Mouse (Mus musculus): ENCODE measurements around the gene Stard13. TPM values are rescaled to one million over a fixed set of nuclear protein-coding genes. Genes with fewer than 3 reads are reported as not detected.
A peak's percentile ranks its signal among the peaks of the same experiment; 100 is the strongest.

Gene Stard13
- polyA plus RNA-seq, 1 experiment: not detected

DNA sequence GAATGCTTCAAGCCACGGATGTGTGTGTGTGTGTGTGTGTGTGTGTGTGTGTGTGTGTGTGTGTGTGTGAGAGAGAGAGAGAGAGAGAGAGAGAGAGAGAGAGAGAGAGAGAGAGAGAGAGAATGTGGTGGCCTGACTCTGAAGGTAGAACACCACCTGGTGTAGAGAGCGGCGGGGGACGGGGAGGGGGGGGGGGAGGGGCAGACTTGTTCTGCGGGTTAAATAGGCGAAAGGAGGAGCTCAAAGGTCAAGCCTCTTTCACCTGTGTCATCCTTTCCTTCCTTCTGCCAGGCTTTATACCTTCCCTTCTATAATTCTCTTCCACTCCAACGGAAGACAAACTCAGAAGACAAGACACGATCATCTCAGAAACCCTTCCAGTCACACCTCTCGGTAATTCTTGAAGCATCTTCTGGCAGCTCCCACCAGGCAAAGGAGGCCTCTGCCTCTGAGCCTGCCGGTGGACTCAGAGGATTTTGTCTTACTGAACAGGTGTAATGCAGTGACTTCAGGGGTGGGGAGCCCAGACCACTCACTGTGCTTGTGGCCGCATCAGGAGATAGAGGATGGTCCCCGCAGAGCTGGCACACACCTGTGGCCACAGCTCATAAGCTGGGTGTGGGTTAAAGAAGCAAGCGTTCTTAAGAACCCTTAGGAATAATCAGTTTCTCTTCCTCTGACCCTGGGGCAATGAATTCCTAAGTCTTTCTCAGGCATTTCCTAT, 898 bp downstream of the Stard13 start:
- H3K27ac ChIP-seq (ENCODE audit: insufficient read depth, low read depth, low read length): no peak overlapping the region
- WGBS: 40% methylated on average over 12 of the region's 13 CpGs
- H3K4me1 ChIP-seq (ENCODE audit: control insufficient read depth, insufficient read depth, low read length): peaks cover 9% of the 10 kb centered on the region
- H3K4me3 ChIP-seq (ENCODE audit: insufficient read depth, low read depth, low read length): peak overlapping the region; percentile 60
- TF ChIP-seq POLR2A (IDR thresholded peaks at IDR 0.05; ENCODE audit: insufficient read depth, low read depth, low read length) (no peak), CTCF (IDR thresholded peaks at IDR 0.05; ENCODE audit: insufficient read depth, low read depth, low read length) (no peak)

- Histone ChIP-seq H3K4me1 (ENCODE audit: control insufficient read depth, insufficient read depth, low read length) (peaks cover 9% of the 10 kb centered on the region), H3K4me3 (ENCODE audit: insufficient read depth, low read depth, low read length) (no peak overlapping the region), H3K27ac (ENCODE audit: insufficient read depth, low read depth, low read length) (no peak overlapping the region)
- WGBS: 61% methylated on average over 7 of the region's 7 CpGs
- TF ChIP-seq POLR2A (IDR thresholded peaks at IDR 0.05; ENCODE audit: insufficient read depth, low read depth, low read length) (no peak), CTCF (IDR thresholded peaks at IDR 0.05; ENCODE audit: insufficient read depth, low read depth, low read length) (no peak)
Measured at GRCm38 (mm10) chr5:151231861-151232260, 1.8 kb downstream of the Stard13 start.

- Histone ChIP-seq H3K4me3 (ENCODE audit: insufficient read depth, low read depth, low read length) (no peak overlapping the region), H3K27ac (ENCODE audit: insufficient read depth, low read depth, low read length) (no peak overlapping the region), H3K4me1 (ENCODE audit: control insufficient read depth, insufficient read depth, low read length) (peaks cover 9% of the 10 kb centered on the region)
- TF ChIP-seq POLR2A (IDR thresholded peaks at IDR 0.05; ENCODE audit: insufficient read depth, low read depth, low read length): no peak
- no peak for TF ChIP-seq CTCF (IDR thresholded peaks at IDR 0.05; ENCODE audit: insufficient read depth, low read depth, low read length)
- WGBS: 48% methylated on average over 4 of the region's 4 CpGs
Measured at GRCm38 (mm10) chr5:151231411-151231810, 2.2 kb downstream of the Stard13 start.

- TF ChIP-seq POLR2A (IDR thresholded peaks at IDR 0.05; ENCODE audit: insufficient read depth, low read depth, low read length): no peak
- TF ChIP-seq CTCF (IDR thresholded peaks at IDR 0.05; ENCODE audit: insufficient read depth, low read depth, low read length): no peak
- Histone ChIP-seq H3K27ac (ENCODE audit: insufficient read depth, low read depth, low read length) (no peak overlapping the region), H3K4me3 (ENCODE audit: insufficient read depth, low read depth, low read length) (no peak overlapping the region), H3K4me1 (ENCODE audit: control insufficient read depth, insufficient read depth, low read length) (peaks cover 9% of the 10 kb centered on the region)
- 90% methylated on average over 4 of the region's 4 CpGs for WGBS
Measured at GRCm38 (mm10) chr5:151230427-151230826, 3.2 kb downstream of the Stard13 start.

DNA sequence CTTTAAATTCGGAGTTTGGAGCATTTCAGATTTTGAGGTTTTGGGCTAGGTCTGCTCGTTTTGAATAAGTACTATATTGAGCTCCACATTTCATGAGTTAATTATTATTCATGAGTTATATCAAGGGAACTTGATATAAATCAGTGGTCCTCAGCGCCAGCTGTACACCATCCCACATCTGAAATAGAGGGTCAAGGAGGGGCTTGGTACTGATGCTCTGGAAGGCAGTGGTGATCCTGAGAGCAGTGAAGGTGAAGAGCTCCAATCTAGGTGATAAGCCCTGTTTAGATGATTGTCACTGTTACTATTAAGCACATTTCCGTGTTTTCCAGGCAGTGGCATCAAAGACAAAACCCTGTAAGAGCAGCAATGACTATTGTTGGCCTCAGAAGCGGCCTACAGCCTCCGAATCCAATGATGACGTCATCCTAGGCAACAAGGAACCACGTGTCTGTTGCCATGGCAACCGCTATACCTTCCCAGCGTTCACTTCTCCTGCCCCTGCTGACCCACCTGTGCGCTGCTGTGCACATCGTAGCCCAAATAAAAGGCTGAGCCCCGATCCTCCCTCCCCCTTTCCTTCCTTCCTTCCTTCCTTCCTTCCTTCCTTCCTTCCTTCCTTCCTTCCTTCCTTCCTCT, 5.2 kb downstream of the Stard13 start:
- Histone ChIP-seq H3K4me3 (ENCODE audit: insufficient read depth, low read depth, low read length) (no peak overlapping the region), H3K4me1 (ENCODE audit: control insufficient read depth, insufficient read depth, low read length) (peaks cover 4% of the 10 kb centered on the region), H3K27ac (ENCODE audit: insufficient read depth, low read depth, low read length) (no peak overlapping the region)
- TF ChIP-seq POLR2A (IDR thresholded peaks at IDR 0.05; ENCODE audit: insufficient read depth, low read depth, low read length): no peak
- no peak for TF ChIP-seq CTCF (IDR thresholded peaks at IDR 0.05; ENCODE audit: insufficient read depth, low read depth, low read length)
- 63% methylated on average over 13 of the region's 13 CpGs for WGBS

DNA sequence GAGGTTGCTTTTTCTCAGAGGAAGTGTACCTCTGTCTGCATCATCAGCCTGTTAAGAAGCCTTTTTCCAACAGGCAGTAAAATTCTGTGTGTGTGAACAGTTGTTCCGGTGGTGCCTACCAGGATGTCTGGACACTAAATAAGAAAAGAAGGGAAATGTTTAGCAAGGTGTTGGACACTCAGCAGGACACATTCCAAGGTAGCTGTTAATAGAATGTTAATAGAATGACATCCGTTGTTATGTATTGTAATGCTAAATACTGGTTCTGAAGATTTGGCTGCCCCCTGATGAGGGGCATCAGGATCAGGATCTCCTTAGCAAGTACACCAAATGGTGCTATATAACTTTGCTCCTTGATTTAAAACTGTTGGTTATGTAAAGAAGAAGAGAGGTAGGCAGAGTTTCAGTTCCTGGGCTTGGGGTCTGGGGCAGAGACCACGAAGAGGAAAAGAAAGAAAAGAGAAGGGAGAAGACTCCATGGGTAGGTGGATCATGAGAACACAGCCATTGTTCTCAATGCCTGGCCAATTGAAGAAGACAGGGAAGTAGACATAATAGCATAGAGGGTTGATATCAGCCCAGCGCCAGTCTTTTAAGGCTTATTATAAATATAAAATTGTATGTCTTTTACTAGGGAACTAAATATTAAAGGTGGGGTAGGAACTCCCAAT, 9.8 kb downstream of the Stard13 start:
- TF ChIP-seq CTCF (IDR thresholded peaks at IDR 0.05; ENCODE audit: insufficient read depth, low read depth, low read length): no peak
- no peak for TF ChIP-seq POLR2A (IDR thresholded peaks at IDR 0.05; ENCODE audit: insufficient read depth, low read depth, low read length)
- Histone ChIP-seq H3K4me1 (ENCODE audit: control insufficient read depth, insufficient read depth, low read length) (no peaks in the 10 kb centered on the region), H3K4me3 (ENCODE audit: insufficient read depth, low read depth, low read length) (no peak overlapping the region), H3K27ac (ENCODE audit: insufficient read depth, low read depth, low read length) (no peak overlapping the region)
- 74% methylated on average over 4 of the region's 4 CpGs for WGBS

- TF ChIP-seq CTCF (IDR thresholded peaks at IDR 0.05; ENCODE audit: insufficient read depth, low read depth, low read length) (no peak), POLR2A (IDR thresholded peaks at IDR 0.05; ENCODE audit: insufficient read depth, low read depth, low read length) (no peak)
- WGBS: 100% methylated on average over 1 of the region's 1 CpGs
- H3K27ac ChIP-seq (ENCODE audit: insufficient read depth, low read depth, low read length): no peak overlapping the region
- no peaks in the 10 kb centered on the region for H3K4me1 ChIP-seq (ENCODE audit: control insufficient read depth, insufficient read depth, low read length)
- no peak overlapping the region for H3K4me3 ChIP-seq (ENCODE audit: insufficient read depth, low read depth, low read length)
Measured at GRCm38 (mm10) chr5:151222791-151223190, 10.8 kb downstream of the Stard13 start.

- Histone ChIP-seq H3K4me3 (ENCODE audit: insufficient read depth, low read depth, low read length) (no peak overlapping the region), H3K27ac (ENCODE audit: insufficient read depth, low read depth, low read length) (no peak overlapping the region), H3K4me1 (ENCODE audit: control insufficient read depth, insufficient read depth, low read length) (no peaks in the 10 kb centered on the region)
- TF ChIP-seq POLR2A (IDR thresholded peaks at IDR 0.05; ENCODE audit: insufficient read depth, low read depth, low read length) (no peak), CTCF (IDR thresholded peaks at IDR 0.05; ENCODE audit: insufficient read depth, low read depth, low read length) (no peak)
- WGBS: 48% methylated on average over 6 of the region's 6 CpGs
Measured at GRCm38 (mm10) chr5:151218689-151219115, 14.9 kb downstream of the Stard13 start.

DNA sequence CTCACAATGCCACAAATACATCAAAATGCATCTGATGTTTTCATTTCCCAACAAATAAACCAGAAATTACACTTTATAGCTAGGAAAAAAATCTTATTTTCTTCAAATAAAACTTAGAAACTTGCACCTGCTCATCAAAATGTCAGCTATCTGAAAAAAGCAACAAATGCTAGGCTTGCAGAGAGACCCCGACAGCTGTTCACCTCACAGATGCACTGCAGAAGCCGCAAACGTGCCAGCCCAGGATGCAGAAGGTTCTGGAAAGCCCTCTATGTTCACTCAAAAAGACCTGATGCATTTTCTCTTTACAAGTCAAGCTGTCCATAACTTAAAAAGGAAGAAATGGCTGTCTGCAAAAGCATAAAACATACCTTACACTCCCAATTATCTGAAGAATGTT, 20.5 kb downstream of the Stard13 start:
- H3K4me1 ChIP-seq (ENCODE audit: control insufficient read depth, insufficient read depth, low read length): no peaks in the 10 kb centered on the region
- no peak for TF ChIP-seq CTCF (IDR thresholded peaks at IDR 0.05; ENCODE audit: insufficient read depth, low read depth, low read length)
- TF ChIP-seq POLR2A (IDR thresholded peaks at IDR 0.05; ENCODE audit: insufficient read depth, low read depth, low read length): no peak
- no peak overlapping the region for H3K4me3 ChIP-seq (ENCODE audit: insufficient read depth, low read depth, low read length)
- H3K27ac ChIP-seq (ENCODE audit: insufficient read depth, low read depth, low read length): no peak overlapping the region
- WGBS: 68% methylated on average over 3 of the region's 3 CpGs
